14 mouse cellular contexts compared by ENCODE assay signal in the genomic region with DNA sequence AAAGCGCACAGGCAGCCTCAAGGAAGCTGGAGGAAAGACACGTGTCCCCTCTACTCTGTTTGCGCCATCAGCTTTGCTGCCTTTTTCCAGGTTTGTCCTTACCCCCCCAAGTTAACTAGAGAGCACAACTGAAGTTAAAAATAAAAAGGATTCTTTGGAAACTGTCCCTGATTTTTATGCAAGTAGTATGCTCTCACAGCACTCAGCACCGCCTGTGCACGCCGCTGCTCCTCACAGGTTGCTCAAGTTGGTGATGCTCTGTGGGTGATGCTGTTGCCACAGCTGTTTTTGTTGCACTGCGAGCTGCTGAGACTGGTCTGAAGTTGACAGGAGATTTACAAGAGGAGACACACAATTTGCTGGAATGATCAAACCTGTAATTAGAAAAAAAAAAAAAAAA. TPM values are rescaled to one million over a fixed set of nuclear protein-coding genes. Genes with fewer than 3 reads are reported as not detected.
DNase-seq lines count a peak whose midpoint lies in the region.
"Had no signal": no experiment of that assay in that cellular context is flagged by ENCODE, and none has a peak within 500 bp of the region (broad histone marks: within the 10 kb centered on the region; RNA-seq: fewer than 3 reads in every experiment).

No protein-coding gene starts in this region.

- peak; percentile 59 for DNase-seq in heart, adult 11 months
- no peak for DNase-seq in heart, postnatal 25 days (ENCODE audit: low spot score)
- DNase-seq in brain, adult 2 months (ENCODE audit: low read depth, low spot score) = peak; percentile 66
- DNase-seq in telencephalon, adult 2 months (ENCODE audit: low read depth, low spot score) = peak; percentile 57
- DNase-seq in layer of hippocampus, postnatal 14 days (ENCODE audit: low spot score in 2 of 2) = no peak
- DNase-seq: adrenal gland, adult 2 months; adrenal gland, postnatal 10 days; adrenal gland, postnatal 25 days; cerebellum, adult 11-12 months; cerebellum, adult 2 months; cerebellum, adult 9-10 months; cerebellum, postnatal 10 days; cerebellum, postnatal 25 days; forebrain, postnatal 0 days had no signal

- intact Hi-C loops in heart, postnatal 25 days (cut with DNase I) = no loop called here

RNA-seq across cellular contexts. Expression of a gene that starts 11.4 kb away (rescaled TPM):
- total RNA-seq in heart, postnatal 25 days (2021) = 100 to 1,000 TPM; 159 to 181 TPM
- total RNA-seq in layer of hippocampus, postnatal 14 days (2021) = 10 to 100 TPM; 95.4 to 99.6 TPM

RNA-seq across cellular contexts. Expression of a gene that starts 46.4 kb away (rescaled TPM):
- total RNA-seq in heart, postnatal 25 days (2021) = 10 to 100 TPM; 10.5 to 13.6 TPM
- total RNA-seq in layer of hippocampus, postnatal 14 days (2021) = 10 to 100 TPM; 13.8 to 15.8 TPM

RNA-seq across cellular contexts. Expression of a gene that starts 46.5 kb away (rescaled TPM):
- 1 to 10 TPM; 4.0 to 4.6 TPM for total RNA-seq in heart, postnatal 25 days (2021)
- total RNA-seq in layer of hippocampus, postnatal 14 days (2021) = 10 to 100 TPM; 15.0 to 17.8 TPM

RNA-seq across cellular contexts. Expression of a gene that starts 51.5 kb away (rescaled TPM):
- total RNA-seq in heart, postnatal 25 days (2021) = 10 to 100 TPM; 63.9 to 68.9 TPM
- total RNA-seq in layer of hippocampus, postnatal 14 days (2021) = 100 to 1,000 TPM; 133 to 135 TPM

Comparison
In these comparisons a context has a peak if more than half of its experiments do, and no peak if none do; other contexts are left out.
1. DNase-seq: peak in heart, adult 11 months (single experiment), brain, adult 2 months (single experiment) and telencephalon, adult 2 months (single experiment); none in heart, postnatal 25 days (single experiment) and layer of hippocampus, postnatal 14 days (0 of 2).